38 mouse cellular contexts compared by ENCODE assay signal in genomic region chr4:63323275-63323815, GRCm38 (mm10). TPM values are rescaled to one million over a fixed set of nuclear protein-coding genes. Genes with fewer than 3 reads are reported as not detected.
DNase-seq lines count a peak whose midpoint lies in the region; ATAC-seq lines count a peak whose summit lies in the region.
"Had no signal": no experiment of that assay in that cellular context is flagged by ENCODE, and none has a peak within 500 bp of the region (broad histone marks: within the 10 kb centered on the region; RNA-seq: fewer than 3 reads in every experiment).

No protein-coding gene starts in this region.

- peaks cover 31% of the 10 kb centered on the region for H3K36me3 ChIP-seq in intestine, embryonic 15.5 days
- H3K36me3 ChIP-seq in intestine, embryonic 16.5 days (ENCODE audit: control insufficient read depth, insufficient read depth, low read length) = peaks cover 16% of the 10 kb centered on the region
- H3K36me3 ChIP-seq: midbrain, embryonic 13.5 days; neural tube, embryonic 12.5 days had no signal

- 0 out of 2 replicates have a peak, but pooled peaks cover 3% of the 10 kb centered on the region for H3K4me1 ChIP-seq in intestine, embryonic 15.5 days (replicated peaks)
- no peaks in the 10 kb centered on the region for H3K4me1 ChIP-seq in intestine, embryonic 16.5 days (ENCODE audit: control insufficient read depth, insufficient read depth, low read length)
- H3K4me1 ChIP-seq: forebrain, embryonic 12.5 days; heart, embryonic 12.5 days; liver, embryonic 13.5 days; megakaryocyte, embryonic 14.5 days; midbrain, embryonic 13.5 days; neural tube, embryonic 12.5 days; stomach, embryonic 15.5 days had no signal

- H3K9me3 ChIP-seq in intestine, embryonic 15.5 days = no peaks in the 10 kb centered on the region
- no peaks in the 10 kb centered on the region for H3K9me3 ChIP-seq in intestine, embryonic 16.5 days (ENCODE audit: control insufficient read depth, low read length)
- H3K9me3 ChIP-seq: heart, embryonic 12.5 days; hindbrain, embryonic 10.5 days; liver, embryonic 13.5 days; megakaryocyte, embryonic 14.5 days; neural tube, embryonic 12.5 days; stomach, embryonic 15.5 days had no signal

- no peak overlapping the region for H3K4me3 ChIP-seq in intestine, embryonic 15.5 days (replicated peaks)
- H3K4me3 ChIP-seq in intestine, embryonic 16.5 days (ENCODE audit: low read length) = no peak overlapping the region
- H3K4me3 ChIP-seq: forebrain, embryonic 12.5 days; heart, embryonic 12.5 days; hindbrain, embryonic 10.5 days; left cerebral cortex, adult 2 months; liver, embryonic 13.5 days; megakaryocyte, embryonic 14.5 days; midbrain, embryonic 13.5 days; neural tube, embryonic 12.5 days; stomach, embryonic 15.5 days had no signal

- no peak overlapping the region for H3K9ac ChIP-seq in intestine, embryonic 15.5 days
- no peak overlapping the region for H3K9ac ChIP-seq in intestine, embryonic 16.5 days (ENCODE audit: low read depth, low read length)
- H3K9ac ChIP-seq: forebrain, embryonic 12.5 days; heart, embryonic 12.5 days; liver, embryonic 13.5 days; lung, embryonic 14.5 days; midbrain, embryonic 13.5 days; neural tube, embryonic 12.5 days; stomach, embryonic 15.5 days had no signal

- DNase-seq in adrenal gland, postnatal 14 days = peak; percentile 45
- DNase-seq in adrenal gland, postnatal 4 days (ENCODE audit: low spot score in 2 of 2) = no peak
- peak; percentile 68 for DNase-seq in brain, adult 2 months (ENCODE audit: low read depth, low spot score)
- no peak for DNase-seq in urinary bladder, postnatal 14 days (ENCODE audit: low spot score)
- DNase-seq in kidney, adult 11 months = no peak
- DNase-seq: adrenal gland, postnatal 25 days; B cell, adult 2 months; cerebellum, adult 11-12 months; cerebellum, postnatal 10 days; heart, adult 18-20 months; heart, postnatal 10 days; kidney, adult 18-20 months; liver, embryonic 13.5 days; lung, embryonic 14.5 days; lung, postnatal 36 days; right cerebral cortex, adult 18-20 months; right cerebral cortex, postnatal 4 days; thymus, adult 18-20 months had no signal

- WGBS in intestine, embryonic 15.5 days = 79% methylated on average over 8 of the region's 8 CpGs
- 79% methylated on average over 8 of the region's 8 CpGs for WGBS in intestine, embryonic 16.5 days

- H3K27ac ChIP-seq in intestine, embryonic 15.5 days = no peak overlapping the region
- H3K27ac ChIP-seq in intestine, embryonic 16.5 days (ENCODE audit: low read length) = no peak overlapping the region
- H3K27ac ChIP-seq: forebrain, embryonic 12.5 days; hindbrain, embryonic 10.5 days; left cerebral cortex, adult 2 months; liver, embryonic 13.5 days; midbrain, embryonic 13.5 days; neural tube, embryonic 12.5 days; stomach, embryonic 15.5 days had no signal

- ATAC-seq in intestine, embryonic 15.5 days = 0 out of 2 replicates have a peak, but pooled peaks have one; percentile 32
- ATAC-seq in intestine, embryonic 16.5 days = no peak
- ATAC-seq: hindbrain, embryonic 16.5 days had no signal

- no peak overlapping the region for H3K4me2 ChIP-seq in intestine, embryonic 15.5 days (replicated peaks)
- H3K4me2 ChIP-seq in intestine, embryonic 16.5 days (ENCODE audit: low read depth, low read length) = no peak overlapping the region
- H3K4me2 ChIP-seq: forebrain, embryonic 12.5 days; heart, embryonic 12.5 days; liver, embryonic 13.5 days; lung, embryonic 14.5 days; midbrain, embryonic 13.5 days; neural tube, embryonic 12.5 days; stomach, embryonic 15.5 days had no signal

- no peaks in the 10 kb centered on the region for H3K27me3 ChIP-seq in intestine, embryonic 15.5 days (replicated peaks)
- no peaks in the 10 kb centered on the region for H3K27me3 ChIP-seq in intestine, embryonic 16.5 days (replicated peaks; ENCODE audit: control insufficient read depth, insufficient read depth, low read length)
- H3K27me3 ChIP-seq: forebrain, embryonic 12.5 days; liver, embryonic 13.5 days; midbrain, embryonic 13.5 days; neural tube, embryonic 12.5 days; stomach, embryonic 15.5 days had no signal

RNA-seq across cellular contexts. Expression of gene Orm1, which starts 21.0 kb away (rescaled TPM):
- 7.2 and 16.7 TPM in 2 replicates for total RNA-seq in adrenal gland, postnatal 14 days (2021)
- 1 to 10 TPM; 1.2 to 1.6 TPM for total RNA-seq in adrenal gland, postnatal 4 days (2021)
- not detected in 2 replicates for polyA plus RNA-seq in intestine, embryonic 15.5 days (2015; fragmentation: Nextera tagmentation; extraction: Ambion mirVana)
- not detected in 2 replicates for polyA plus RNA-seq in intestine, embryonic 16.5 days (2015; fragmentation: Nextera tagmentation; extraction: Ambion mirVana)
- total RNA-seq: layer of hippocampus, postnatal 10 days; left cerebral cortex, adult 2 months; left cerebral cortex, postnatal 36 days; MEL had no signal
- polyA plus RNA-seq: cortical plate, adult 2 months; embryonic facial prominence, embryonic 11.5 days; forebrain, embryonic 12.5 days; heart, embryonic 12.5 days; hindbrain, embryonic 10.5 days; hindbrain, embryonic 16.5 days; kidney, embryonic 16.5 days; liver, embryonic 13.5 days; lung, embryonic 14.5 days; midbrain, embryonic 13.5 days; neural tube, embryonic 12.5 days had no signal

RNA-seq across cellular contexts. Expression of gene Orm3, which starts 32.6 kb away (rescaled TPM):
- total RNA-seq in adrenal gland, postnatal 14 days (2021) = 6.6 and 8.0 TPM in 2 replicates
- 1 to 10 TPM; 1.5 to 2.1 TPM for total RNA-seq in adrenal gland, postnatal 4 days (2021)
- not detected in 2 replicates for polyA plus RNA-seq in intestine, embryonic 15.5 days (2015; fragmentation: Nextera tagmentation; extraction: Ambion mirVana)
- not detected in 2 replicates for polyA plus RNA-seq in intestine, embryonic 16.5 days (2015; fragmentation: Nextera tagmentation; extraction: Ambion mirVana)
- total RNA-seq: gastrocnemius, adult 8-10 months; layer of hippocampus, postnatal 10 days; left cerebral cortex, adult 2 months; left cerebral cortex, postnatal 36 days; MEL had no signal
- polyA plus RNA-seq: cortical plate, adult 2 months; embryonic facial prominence, embryonic 11.5 days; forebrain, embryonic 12.5 days; frontal cortex, adult 2 months; heart, embryonic 12.5 days; hindbrain, embryonic 10.5 days; hindbrain, embryonic 16.5 days; kidney, embryonic 16.5 days; limb, embryonic 14.5 days; liver, embryonic 13.5 days; lung, embryonic 14.5 days; midbrain, embryonic 13.5 days; neural tube, embryonic 12.5 days; stomach, embryonic 15.5 days had no signal

RNA-seq across cellular contexts. Expression of gene Orm2, which starts 38.9 kb away (rescaled TPM):
- total RNA-seq in adrenal gland, postnatal 14 days (2021) = 1.1 and 1.9 TPM in 2 replicates
- under 1 TPM in 1 of 2 experiments, not detected in 1; 0.59 TPM for total RNA-seq in adrenal gland, postnatal 4 days (2021)
- polyA plus RNA-seq in intestine, embryonic 15.5 days (2015; fragmentation: Nextera tagmentation; extraction: Ambion mirVana) = not detected in 2 replicates
- not detected in 2 replicates for polyA plus RNA-seq in intestine, embryonic 16.5 days (2015; fragmentation: Nextera tagmentation; extraction: Ambion mirVana)
- total RNA-seq: heart, postnatal 10 days; layer of hippocampus, postnatal 10 days; left cerebral cortex, adult 2 months; left cerebral cortex, postnatal 36 days; MEL had no signal
- polyA plus RNA-seq: cortical plate, adult 2 months; embryonic facial prominence, embryonic 11.5 days; forebrain, embryonic 12.5 days; frontal cortex, adult 2 months; heart, embryonic 12.5 days; hindbrain, embryonic 10.5 days; hindbrain, embryonic 16.5 days; kidney, embryonic 16.5 days; limb, embryonic 14.5 days; liver, embryonic 13.5 days; lung, embryonic 14.5 days; midbrain, embryonic 13.5 days; neural tube, embryonic 12.5 days; stomach, embryonic 15.5 days had no signal

Comparison
In these comparisons a context has a peak if more than half of its experiments do, and no peak if none do; other contexts are left out.
1. DNase-seq: peak in adrenal gland, postnatal 14 days (single experiment) and brain, adult 2 months (single experiment); none in adrenal gland, postnatal 4 days (0 of 2), urinary bladder, postnatal 14 days (single experiment) and kidney, adult 11 months (single experiment).